Mouse (Mus musculus) hindbrain, postnatal 0 days (tissue): ENCODE measurements at regions not wholly inside any gene's neighbourhood (a gene's known extent, or its start where the extent isn't known, plus 50 kb on each side); places are given as distances from the start of the nearest gene placed in this dataset.

ENCODE experiments used
- ATAC-seq: fragments of 200-750 bp; cut with Nextera tagmentation; 2 replicates; pipeline ENCODE4 v1.8.0; 2017; ENCODE audit warnings: mild to moderate bottlenecking, moderate TSS enrichment, moderate library complexity
- DNase-seq: peaks from one replicate; pipeline ENCODE4 v3.0.0-alpha.2; 2015; ENCODE audit warnings: low spot score
- H3K27ac ChIP-seq: fragments of 300-500 bp; sonication (generic); 2 replicates; pipeline ENCODE4 v1.5.1; 2014; ENCODE audit warnings: mild to moderate bottlenecking
- H3K27me3 ChIP-seq: fragments of 300-500 bp; sonication (generic); 2 replicates; pipeline ENCODE4 v1.6.1; 2014; ENCODE audit warnings: low read length, mixed read lengths; ENCODE audit not compliant: insufficient read depth
- H3K36me3 ChIP-seq: fragments of 300-500 bp; sonication (generic); 2 replicates; pipeline ENCODE4 v1.6.1; 2014; ENCODE audit warnings: low read length, mixed read lengths; ENCODE audit not compliant: insufficient read depth
- H3K4me1 ChIP-seq: fragments of 300-500 bp; sonication (generic); 2 replicates; pipeline ENCODE4 v1.6.1; 2014; ENCODE audit warnings: antibody characterized with exemption, low read length, mixed read lengths; ENCODE audit not compliant: insufficient read depth
- H3K4me2 ChIP-seq: fragments of 300-500 bp; sonication (generic); 2 replicates; pipeline ENCODE4 v1.6.1; 2014; ENCODE audit warnings: low read depth, mild to moderate bottlenecking, low read length, moderate library complexity, mixed read lengths
- H3K4me3 ChIP-seq: fragments of 300-500 bp; sonication (generic); 2 replicates; pipeline ENCODE4 v1.5.1; 2014; ENCODE audit warnings: low read length
- H3K9ac ChIP-seq: fragments of 300-500 bp; sonication (generic); replicated peaks from 2 replicates; pipeline ENCODE4 v1.6.1; 2014; ENCODE audit warnings: mild to moderate bottlenecking, low read length, moderate library complexity, mixed read lengths
- H3K9me3 ChIP-seq: fragments of 300-500 bp; sonication (generic); 2 replicates; pipeline ENCODE4 v1.6.1; 2016; ENCODE audit warnings: low read length, mixed read lengths
- CTCF ChIP-seq: IDR thresholded peaks from 2 replicates; pipeline ENCODE4 v1.5.1; 2016; ENCODE audit warnings: antibody characterized with exemption, control low read depth, low read depth
- WGBS: fragments of 180-500 bp; shearing (Covaris S2); extraction: QIAGEN DNeasy Blood & Tissue Kit; methylation state at CpG from one replicate; pipeline ENCODE4 v1.1.7; 2014; 5-methylcytosine and 5-hydroxymethylcytosine counted together

DNA sequence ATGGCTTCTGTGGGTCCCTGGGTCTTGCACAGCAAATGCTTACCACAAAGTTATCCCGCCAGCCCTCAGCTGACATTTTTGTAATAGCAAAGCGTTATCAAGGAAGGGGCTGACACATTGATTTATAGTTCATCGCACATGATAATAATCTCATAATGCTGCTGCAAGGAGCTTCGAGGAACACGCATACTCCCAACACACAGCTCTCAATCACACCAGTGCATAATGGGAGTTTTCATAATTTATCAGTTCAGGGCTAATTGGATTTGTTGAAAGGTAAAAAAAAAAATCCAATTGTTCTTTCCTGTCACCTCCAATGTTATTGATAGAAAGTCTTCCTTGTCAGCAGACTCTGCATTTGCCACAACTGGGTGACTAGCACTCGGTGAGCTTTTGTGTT is 76.7 kb upstream of the Arntl start:
- no peak for DNase-seq
- WGBS = 45% methylated on average over 6 of the region's 6 CpGs
- H3K4me1 ChIP-seq = no peaks in the 10 kb centered on the region
- no peak overlapping the region for H3K27ac ChIP-seq
- no peak overlapping the region for H3K9ac ChIP-seq
- H3K4me2 ChIP-seq = no peak overlapping the region
- ATAC-seq = no peak
- no peaks in the 10 kb centered on the region for H3K9me3 ChIP-seq
- TF ChIP-seq CTCF = no peak
- H3K36me3 ChIP-seq = no peaks in the 10 kb centered on the region
- H3K4me3 ChIP-seq = no peak overlapping the region
- no peaks in the 10 kb centered on the region for H3K27me3 ChIP-seq

DNA sequence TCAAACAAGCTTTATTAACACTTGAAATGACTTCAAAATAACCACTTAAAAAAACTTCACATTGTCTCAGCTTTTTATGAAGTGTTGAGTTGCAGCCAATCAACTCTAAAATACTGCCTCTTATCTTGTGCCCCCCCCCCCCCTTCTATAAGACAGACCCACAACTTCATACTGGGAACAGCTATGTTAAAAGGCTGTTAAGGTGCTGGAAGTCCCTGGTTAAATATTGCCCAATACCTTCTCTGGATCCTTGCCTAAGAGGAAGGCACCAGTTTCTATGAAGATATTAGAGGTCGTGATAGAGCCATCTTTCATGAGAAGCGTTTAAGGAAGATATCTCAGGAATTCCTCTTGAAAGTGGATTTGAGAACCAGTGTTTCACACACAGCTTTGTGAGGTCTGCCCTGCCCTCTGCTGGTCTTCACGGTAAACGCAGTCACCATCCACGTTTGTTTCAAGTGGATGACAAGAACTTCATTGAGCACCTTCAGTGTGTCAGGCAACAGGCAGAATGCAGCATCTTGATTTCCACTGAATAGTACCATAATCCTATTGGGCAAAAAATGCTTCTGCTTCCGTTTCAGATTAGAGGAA is 75.2 kb upstream of the Arntl start:
- 3% methylated on average over 6 of the region's 6 CpGs for WGBS
- ATAC-seq = 0 out of 2 replicates have a peak, but pooled peaks have one; percentile 62

DNA sequence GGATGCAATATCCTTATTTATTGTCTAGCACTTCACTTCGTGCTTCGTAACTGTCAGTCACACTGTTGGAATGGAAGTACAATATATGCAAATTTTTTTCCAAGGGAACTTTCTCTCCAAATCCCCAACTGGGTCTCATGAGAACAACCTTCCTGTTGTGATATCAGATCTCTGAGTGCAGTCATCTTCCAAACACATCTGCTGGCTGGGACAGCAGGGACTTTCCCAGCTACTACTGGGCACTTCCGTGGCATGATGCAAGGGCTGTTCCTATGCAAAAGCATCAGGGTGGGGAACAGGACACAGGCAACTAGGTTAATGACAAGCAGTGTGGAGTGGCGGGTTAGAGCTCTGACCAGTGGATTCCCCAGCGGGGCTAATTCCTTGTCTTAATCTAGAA is 73.4 kb upstream of the Arntl start:
- ATAC-seq (no peak), DNase-seq (no peak)
- Histone ChIP-seq H3K36me3 (no peaks in the 10 kb centered on the region), H3K4me2 (no peak overlapping the region), H3K27ac (no peak overlapping the region), H3K9me3 (no peaks in the 10 kb centered on the region), H3K27me3 (no peaks in the 10 kb centered on the region), H3K4me3 (no peak overlapping the region), H3K4me1 (no peaks in the 10 kb centered on the region), H3K9ac (no peak overlapping the region)
- TF ChIP-seq CTCF = no peak
- 73% methylated on average over 5 of the region's 5 CpGs for WGBS

More for the DNA sequence above, 75.2 kb upstream of the Arntl start:
- H3K36me3 ChIP-seq = no peaks in the 10 kb centered on the region
- H3K27me3 ChIP-seq = no peaks in the 10 kb centered on the region
- no peaks in the 10 kb centered on the region for H3K9me3 ChIP-seq
- no peaks in the 10 kb centered on the region for H3K4me1 ChIP-seq
- no peak overlapping the region for H3K4me2 ChIP-seq
- peak; percentile 92 for DNase-seq
- no peak overlapping the region for H3K27ac ChIP-seq
- peak; percentile 98 for TF ChIP-seq CTCF
- H3K4me3 ChIP-seq = no peak overlapping the region
- no peak overlapping the region for H3K9ac ChIP-seq

DNA sequence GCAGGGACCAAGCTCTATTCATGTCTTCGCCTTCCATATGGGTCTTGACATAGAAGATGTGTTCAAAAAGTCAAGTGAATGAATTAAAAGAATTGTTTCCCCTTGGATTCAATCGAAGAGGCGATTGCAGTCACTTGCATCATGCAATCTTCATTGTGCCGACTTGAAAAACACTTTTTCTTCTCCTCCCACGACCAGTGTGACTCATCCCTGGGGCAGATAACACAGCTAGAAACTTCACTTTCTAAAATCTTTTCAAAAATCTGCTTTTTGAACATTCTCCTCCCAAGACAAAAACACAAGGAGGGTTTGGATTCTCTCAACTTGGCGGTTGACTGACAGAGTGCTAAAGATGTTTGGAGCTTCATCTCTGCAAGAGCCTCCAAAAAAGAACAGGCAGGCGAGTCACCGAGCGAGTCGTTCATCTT is 67.2 kb upstream of the Arntl start:
- 80% methylated on average over 10 of the region's 10 CpGs for WGBS
- H3K4me2 ChIP-seq = no peak overlapping the region
- ATAC-seq = no peak

DNA sequence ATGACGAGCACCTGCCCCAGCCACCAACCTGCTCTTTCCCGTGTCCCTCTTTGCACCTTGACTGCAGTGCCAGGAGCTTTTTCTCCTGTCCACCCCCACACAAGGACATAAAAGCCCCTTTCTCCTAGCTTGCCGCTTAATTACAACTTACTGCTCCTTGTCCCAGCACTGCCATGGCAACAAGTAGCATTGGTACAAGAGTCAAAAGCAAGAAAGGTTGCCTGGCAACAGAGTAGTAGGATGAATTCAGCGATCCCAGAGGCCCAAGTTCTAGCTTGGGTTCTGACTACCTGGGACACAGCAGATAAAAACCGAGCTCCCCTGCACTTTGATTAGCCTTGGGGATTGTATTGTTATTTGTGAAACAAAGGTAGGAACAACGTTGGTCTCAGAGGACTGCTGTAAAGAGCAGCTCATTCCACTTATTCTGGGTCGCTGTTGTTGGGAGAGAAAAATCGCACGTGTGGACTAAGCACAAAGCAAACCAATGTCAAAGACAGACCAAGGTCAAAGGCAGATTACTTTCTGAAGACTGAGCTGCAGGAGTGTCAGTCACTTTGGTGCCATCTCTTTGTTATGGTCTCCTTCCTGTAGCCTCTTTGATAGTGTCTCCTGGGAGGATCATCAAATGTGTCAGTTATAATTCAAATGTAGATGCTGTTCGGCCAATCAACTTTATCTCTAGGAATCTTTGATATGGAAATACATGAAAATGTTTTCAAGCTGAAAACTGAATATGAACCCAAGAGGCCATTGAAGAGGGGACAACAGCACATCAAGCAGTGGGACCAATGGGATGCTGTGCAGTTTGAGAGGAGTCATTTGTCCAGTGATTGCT is 65.2 kb upstream of the Arntl start:
- H3K4me3 ChIP-seq = no peak overlapping the region
- ATAC-seq = peak; percentile 49; the same call in 1 of the 2 replicates
- H3K27me3 ChIP-seq = no peaks in the 10 kb centered on the region
- H3K4me2 ChIP-seq = no peak overlapping the region
- no peak overlapping the region for H3K9ac ChIP-seq
- no peaks in the 10 kb centered on the region for H3K36me3 ChIP-seq
- no peak overlapping the region for H3K27ac ChIP-seq
- peak; percentile 70 for DNase-seq
- H3K9me3 ChIP-seq = no peaks in the 10 kb centered on the region
- no peaks in the 10 kb centered on the region for H3K4me1 ChIP-seq
- TF ChIP-seq CTCF = no peak
- 17% methylated on average over 10 of the region's 10 CpGs for WGBS

More for the DNA sequence above, 67.2 kb upstream of the Arntl start:
- Histone ChIP-seq H3K9ac (no peak overlapping the region), H3K4me1 (no peaks in the 10 kb centered on the region), H3K27ac (no peak overlapping the region), H3K4me3 (no peak overlapping the region), H3K9me3 (no peaks in the 10 kb centered on the region), H3K27me3 (no peaks in the 10 kb centered on the region), H3K36me3 (no peaks in the 10 kb centered on the region)
- DNase-seq = no peak
- TF ChIP-seq CTCF = no peak

DNA sequence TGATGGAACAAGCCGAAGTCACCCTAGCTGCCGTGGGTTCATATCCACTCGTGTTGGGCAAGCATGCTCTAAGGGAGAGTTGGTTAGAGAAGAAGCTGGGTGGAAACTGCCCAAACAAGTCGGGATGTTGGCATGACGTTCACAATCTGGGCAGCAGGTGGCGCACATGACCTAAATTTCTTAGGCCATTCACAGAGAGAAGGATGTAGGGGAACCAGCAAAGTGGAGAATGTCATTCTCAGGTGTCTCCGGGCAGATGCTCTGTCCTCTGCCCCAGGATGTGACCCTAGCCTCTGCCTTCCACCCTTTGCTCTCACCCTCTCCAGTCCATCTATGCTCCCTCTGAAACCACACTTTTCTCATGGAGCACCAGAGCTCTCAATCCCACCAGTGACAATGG is 63.7 kb upstream of the Arntl start:
- TF ChIP-seq CTCF = peak; percentile 97
- no peak overlapping the region for H3K4me2 ChIP-seq
- no peaks in the 10 kb centered on the region for H3K27me3 ChIP-seq
- ATAC-seq (peak; percentile 43; the same call in 1 of the 2 replicates), DNase-seq (peak; percentile 94)
- no peak overlapping the region for H3K9ac ChIP-seq
- H3K4me3 ChIP-seq = no peak overlapping the region
- 6% methylated on average over 7 of the region's 7 CpGs for WGBS
- H3K4me1 ChIP-seq = no peaks in the 10 kb centered on the region
- no peak overlapping the region for H3K27ac ChIP-seq
- H3K36me3 ChIP-seq = no peaks in the 10 kb centered on the region
- no peaks in the 10 kb centered on the region for H3K9me3 ChIP-seq

DNA sequence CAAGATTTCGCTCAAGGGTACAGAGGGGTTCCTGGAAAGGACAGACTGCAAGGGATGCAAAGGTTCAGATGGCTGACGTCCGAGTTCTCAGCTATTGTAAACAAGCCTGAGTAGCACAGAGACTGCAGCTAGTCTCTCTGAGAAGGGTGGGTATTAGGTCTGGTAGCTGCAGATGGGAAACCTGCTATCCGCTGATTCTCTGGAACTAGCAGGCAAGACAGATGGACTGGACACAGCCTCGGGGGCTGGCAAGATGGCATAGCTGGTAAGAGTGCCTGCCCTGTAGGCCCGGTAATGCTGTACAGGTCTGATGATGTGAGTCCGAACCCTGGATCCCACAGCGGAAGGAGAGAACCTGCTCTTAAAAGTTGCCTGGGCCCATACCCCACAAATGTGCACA is 62.2 kb upstream of the Arntl start:
- WGBS = 79% methylated on average over 8 of the region's 8 CpGs
- no peak for DNase-seq
- H3K4me3 ChIP-seq = no peak overlapping the region
- H3K27me3 ChIP-seq = no peaks in the 10 kb centered on the region
- no peak for TF ChIP-seq CTCF
- H3K36me3 ChIP-seq = no peaks in the 10 kb centered on the region
- ATAC-seq = no peak
- H3K4me1 ChIP-seq = no peaks in the 10 kb centered on the region
- H3K4me2 ChIP-seq = no peak overlapping the region
- no peaks in the 10 kb centered on the region for H3K9me3 ChIP-seq
- no peak overlapping the region for H3K9ac ChIP-seq
- H3K27ac ChIP-seq = no peak overlapping the region
